Mouse (Mus musculus) forebrain, embryonic 12.5 days (tissue): ENCODE measurements around the gene Fto. TPM values are rescaled to one million over a fixed set of nuclear protein-coding genes. Genes with fewer than 3 reads are reported as not detected.

ENCODE experiments used
- ATAC-seq: fragments of 200-750 bp; cut with Nextera tagmentation; 2 replicates; pipeline ENCODE4 v1.8.0; 2017; ENCODE audit warnings: moderate TSS enrichment; ENCODE audit not compliant: low FRiP score
- H3K27ac ChIP-seq: fragments of 300-500 bp; sonication (generic); 2 replicates; pipeline ENCODE4 v1.5.1; 2016; ENCODE audit warnings: mild to moderate bottlenecking
- H3K27me3 ChIP-seq: fragments of 300-500 bp; sonication (generic); 2 replicates; pipeline ENCODE4 v1.6.1; 2016; ENCODE audit warnings: mild to moderate bottlenecking
- H3K36me3 ChIP-seq: fragments of 300-500 bp; sonication (generic); replicated peaks from 2 replicates; pipeline ENCODE4 v1.6.1; 2016; ENCODE audit warnings: mild to moderate bottlenecking
- H3K4me1 ChIP-seq: fragments of 300-500 bp; sonication (generic); 2 replicates; pipeline ENCODE4 v1.6.1; 2016
- H3K4me2 ChIP-seq: fragments of 300-500 bp; sonication (generic); 2 replicates; pipeline ENCODE4 v1.6.1; 2016; ENCODE audit warnings: mild to moderate bottlenecking, moderate library complexity
- H3K4me3 ChIP-seq: fragments of 300-500 bp; sonication (generic); replicated peaks from 2 replicates; pipeline ENCODE4 v1.5.1; 2016; ENCODE audit warnings: mild to moderate bottlenecking
- H3K9ac ChIP-seq: fragments of 300-500 bp; sonication (generic); 2 replicates; pipeline ENCODE4 v1.6.1; 2016; ENCODE audit warnings: mild to moderate bottlenecking
- H3K9me3 ChIP-seq: fragments of 300-500 bp; sonication (generic); 2 replicates; pipeline ENCODE4 v1.6.1; 2016
- WGBS: fragments of 180-500 bp; shearing (Covaris S2); methylation state at CpG from one replicate; pipeline ENCODE4 v1.1.7; 2016; 5-methylcytosine and 5-hydroxymethylcytosine counted together
- polyA plus RNA-seq: library from polyadenylated mRNA; unstranded; fragments of >200 nt; fragmentation: Nextera tagmentation; extraction: Ambion mirVana; gene quantifications from 2 replicates; pipeline ENCODE4 v1.2.1, GENCODE M21; 2016

The Fto gene
- polyA plus RNA-seq, 1 experiment from 2014 or later: 105 TPM

- no peaks in the 10 kb centered on the region for H3K9me3 ChIP-seq
- no peaks in the 10 kb centered on the region for H3K36me3 ChIP-seq
- H3K9ac ChIP-seq: no peak overlapping the region
- no peaks in the 10 kb centered on the region for H3K27me3 ChIP-seq
- peaks cover 49% of the 10 kb centered on the region for H3K4me1 ChIP-seq
- ATAC-seq: no peak
- 87% methylated on average over 11 of the region's 11 CpGs for WGBS
- H3K4me2 ChIP-seq: no peak overlapping the region
- H3K4me3 ChIP-seq: no peak overlapping the region
- no peak overlapping the region for H3K27ac ChIP-seq
Observed at GRCm38 (mm10) chr8:91327471-91328205, 14.3 kb downstream of the Fto start.

- H3K27ac ChIP-seq: peak overlapping the region; percentile 79
- H3K4me3 ChIP-seq: no peak overlapping the region
- ATAC-seq: no peak
- no peak overlapping the region for H3K9ac ChIP-seq
- no peaks in the 10 kb centered on the region for H3K27me3 ChIP-seq
- peaks cover 51% of the 10 kb centered on the region for H3K4me1 ChIP-seq
- WGBS: 81% methylated on average over 9 of the region's 9 CpGs
- no peak overlapping the region for H3K4me2 ChIP-seq
- no peaks in the 10 kb centered on the region for H3K9me3 ChIP-seq
- no peaks in the 10 kb centered on the region for H3K36me3 ChIP-seq
Observed at GRCm38 (mm10) chr8:91329056-91329455, 15.7 kb downstream of the Fto start.

- H3K4me3 ChIP-seq: no peak overlapping the region
- ATAC-seq: no peak
- H3K27me3 ChIP-seq: no peaks in the 10 kb centered on the region
- H3K27ac ChIP-seq: peak overlapping the region; percentile 79
- H3K4me2 ChIP-seq: no peak overlapping the region
- H3K4me1 ChIP-seq: peaks cover 47% of the 10 kb centered on the region
- H3K36me3 ChIP-seq: no peaks in the 10 kb centered on the region
- 47% methylated on average over 6 of the region's 6 CpGs for WGBS
- no peak overlapping the region for H3K9ac ChIP-seq
- H3K9me3 ChIP-seq: no peaks in the 10 kb centered on the region
Observed at GRCm38 (mm10) chr8:91329461-91329850, 16.1 kb downstream of the Fto start.

DNA sequence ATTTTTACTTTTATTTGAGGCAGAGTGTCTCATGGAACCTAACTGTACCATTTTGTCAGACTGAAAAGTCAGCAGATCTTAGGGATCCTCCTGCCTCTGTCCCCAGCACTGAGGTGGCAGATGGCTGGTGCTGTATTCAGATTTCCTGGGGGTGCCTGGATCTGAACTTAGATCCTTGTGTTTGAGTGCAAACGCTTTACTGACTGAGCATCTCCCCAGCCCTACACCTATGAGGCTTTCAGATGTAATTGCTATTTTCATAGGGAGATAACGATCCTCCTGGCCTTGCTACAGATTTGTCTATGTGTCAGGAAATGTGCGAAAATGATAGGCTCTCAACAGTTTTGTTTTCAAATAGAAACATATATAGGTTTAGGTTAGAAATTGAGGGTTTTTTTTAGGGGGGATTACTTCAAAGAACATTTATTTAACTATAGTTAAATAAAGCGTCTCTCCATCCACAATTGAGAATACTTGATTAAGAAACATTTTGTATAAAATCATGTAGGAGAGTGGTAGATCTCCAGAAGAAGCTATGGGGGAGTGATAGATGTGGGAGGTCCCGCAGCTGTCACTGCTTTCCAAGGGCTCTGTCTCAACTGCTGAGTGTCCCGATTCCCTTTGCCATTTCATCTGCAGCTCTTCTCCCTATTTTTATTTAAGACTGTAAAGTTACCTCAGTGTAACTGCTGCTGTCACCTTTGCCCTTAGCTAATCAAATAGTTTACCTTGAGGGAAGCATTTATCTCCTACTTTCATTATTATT lies 25.2 kb downstream of the Fto start:
- no peaks in the 10 kb centered on the region for H3K27me3 ChIP-seq
- H3K4me2 ChIP-seq: no peak overlapping the region
- peaks cover 7% of the 10 kb centered on the region; the same call in 1 of the 2 replicates for H3K4me1 ChIP-seq
- whole genome bisulfite sequencing: 88% methylated on average over 6 of the region's 6 CpGs
- H3K36me3 ChIP-seq: no peaks in the 10 kb centered on the region
- no peak overlapping the region for H3K27ac ChIP-seq
- no peaks in the 10 kb centered on the region for H3K9me3 ChIP-seq
- no peak for ATAC-seq
- no peak overlapping the region for H3K4me3 ChIP-seq
- H3K9ac ChIP-seq: no peak overlapping the region

DNA sequence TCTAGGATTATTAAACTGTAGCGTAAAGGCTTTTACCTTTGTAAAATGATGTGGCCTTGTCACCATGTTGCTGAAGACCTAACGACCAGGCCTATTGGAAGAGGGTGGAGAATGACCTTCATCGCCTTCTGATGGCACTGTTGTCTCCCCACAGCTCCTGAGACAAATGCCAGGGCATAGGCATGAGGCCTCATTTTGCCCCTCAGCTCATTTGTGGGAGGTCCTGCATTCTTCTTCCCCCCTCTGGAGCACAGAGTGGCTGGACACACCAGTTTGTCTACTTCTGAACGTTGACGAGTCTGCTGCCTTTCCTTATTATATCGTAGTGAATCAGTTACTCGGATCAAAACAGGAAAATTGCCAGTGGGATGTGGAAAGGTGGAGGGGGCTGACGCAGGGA lies 26.3 kb downstream of the Fto start:
- Histone ChIP-seq H3K36me3 (no peaks in the 10 kb centered on the region), H3K4me2 (no peak overlapping the region), H3K4me3 (no peak overlapping the region), H3K9me3 (no peaks in the 10 kb centered on the region), H3K9ac (no peak overlapping the region), H3K27me3 (no peaks in the 10 kb centered on the region), H3K4me1 (peaks cover 7% of the 10 kb centered on the region; the same call in 1 of the 2 replicates), H3K27ac (no peak overlapping the region)
- no peak for ATAC-seq
- WGBS: 88% methylated on average over 8 of the region's 8 CpGs

- no peak for ATAC-seq
- Histone ChIP-seq H3K27me3 (no peaks in the 10 kb centered on the region), H3K9me3 (no peaks in the 10 kb centered on the region), H3K9ac (no peak overlapping the region), H3K4me2 (no peak overlapping the region), H3K4me1 (peaks cover 7% of the 10 kb centered on the region; the same call in 1 of the 2 replicates), H3K4me3 (no peak overlapping the region), H3K27ac (no peak overlapping the region), H3K36me3 (no peaks in the 10 kb centered on the region)
- 80% methylated on average over 1 of the region's 1 CpGs for WGBS
Observed at GRCm38 (mm10) chr8:91340746-91341145, 27.4 kb downstream of the Fto start.

- ATAC-seq: no peak
- H3K27ac ChIP-seq: no peak overlapping the region
- H3K27me3 ChIP-seq: no peaks in the 10 kb centered on the region
- no peak overlapping the region for H3K9ac ChIP-seq
- H3K4me1 ChIP-seq: peaks cover 7% of the 10 kb centered on the region; the same call in 1 of the 2 replicates
- 20% methylated on average over 5 of the region's 5 CpGs for WGBS
- H3K9me3 ChIP-seq: no peaks in the 10 kb centered on the region
- H3K36me3 ChIP-seq: no peaks in the 10 kb centered on the region
- no peak overlapping the region for H3K4me2 ChIP-seq
- H3K4me3 ChIP-seq: no peak overlapping the region
Observed at GRCm38 (mm10) chr8:91342196-91342595, 28.9 kb downstream of the Fto start.

DNA sequence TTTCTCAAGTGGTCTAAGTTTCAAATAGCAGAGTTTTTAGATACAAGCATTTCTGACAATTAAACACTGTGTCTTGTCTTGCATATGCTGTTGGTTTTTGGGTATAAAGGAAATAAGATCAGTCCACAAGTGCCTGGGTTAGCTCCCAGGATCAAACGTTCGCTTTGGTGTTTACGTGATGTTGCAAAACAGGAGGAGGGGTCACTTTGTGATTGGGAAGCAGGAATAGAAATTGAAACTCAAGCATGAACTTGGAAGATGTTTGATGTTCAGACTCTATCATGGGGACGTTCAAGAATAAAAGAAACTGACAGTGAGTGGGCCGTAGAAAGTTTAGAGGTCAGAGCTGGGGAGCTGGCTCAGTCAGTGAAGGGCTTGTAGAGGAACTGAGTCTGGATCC lies 29.5 kb downstream of the Fto start:
- H3K36me3 ChIP-seq: no peaks in the 10 kb centered on the region
- H3K27me3 ChIP-seq: no peaks in the 10 kb centered on the region
- WGBS: 87% methylated on average over 5 of the region's 5 CpGs
- H3K4me2 ChIP-seq: no peak overlapping the region
- no peak overlapping the region for H3K4me3 ChIP-seq
- H3K4me1 ChIP-seq: peaks cover 7% of the 10 kb centered on the region; the same call in 1 of the 2 replicates
- H3K9ac ChIP-seq: no peak overlapping the region
- ATAC-seq: no peak
- H3K27ac ChIP-seq: no peak overlapping the region
- H3K9me3 ChIP-seq: no peaks in the 10 kb centered on the region

- WGBS: 97% methylated on average over 11 of the region's 11 CpGs
- Histone ChIP-seq H3K4me3 (no peak overlapping the region), H3K4me2 (no peak overlapping the region), H3K27me3 (no peaks in the 10 kb centered on the region), H3K36me3 (no peaks in the 10 kb centered on the region), H3K4me1 (peaks cover 7% of the 10 kb centered on the region; the same call in 1 of the 2 replicates), H3K27ac (no peak overlapping the region), H3K9ac (no peak overlapping the region), H3K9me3 (no peaks in the 10 kb centered on the region)
- no peak for ATAC-seq
Observed at GRCm38 (mm10) chr8:91344659-91345058, 31.3 kb downstream of the Fto start.

- no peak overlapping the region for H3K4me3 ChIP-seq
- no peaks in the 10 kb centered on the region for H3K27me3 ChIP-seq
- no peak overlapping the region for H3K27ac ChIP-seq
- 93% methylated on average over 10 of the region's 10 CpGs for WGBS
- H3K9me3 ChIP-seq: no peaks in the 10 kb centered on the region
- H3K4me2 ChIP-seq: no peak overlapping the region
- H3K9ac ChIP-seq: no peak overlapping the region
- ATAC-seq: no peak
- H3K4me1 ChIP-seq: peaks cover 2% of the 10 kb centered on the region; the same call in 1 of the 2 replicates
- no peaks in the 10 kb centered on the region for H3K36me3 ChIP-seq
Observed at GRCm38 (mm10) chr8:91347146-91347545, 33.8 kb downstream of the Fto start.

- Histone ChIP-seq H3K4me1 (no peaks in the 10 kb centered on the region), H3K4me3 (no peak overlapping the region), H3K9me3 (no peaks in the 10 kb centered on the region), H3K4me2 (no peak overlapping the region), H3K36me3 (no peaks in the 10 kb centered on the region), H3K27ac (no peak overlapping the region), H3K9ac (no peak overlapping the region), H3K27me3 (no peaks in the 10 kb centered on the region)
- ATAC-seq: no peak
- WGBS: 79% methylated on average over 6 of the region's 6 CpGs
Observed at GRCm38 (mm10) chr8:91347595-91347994, 34.3 kb downstream of the Fto start.

DNA sequence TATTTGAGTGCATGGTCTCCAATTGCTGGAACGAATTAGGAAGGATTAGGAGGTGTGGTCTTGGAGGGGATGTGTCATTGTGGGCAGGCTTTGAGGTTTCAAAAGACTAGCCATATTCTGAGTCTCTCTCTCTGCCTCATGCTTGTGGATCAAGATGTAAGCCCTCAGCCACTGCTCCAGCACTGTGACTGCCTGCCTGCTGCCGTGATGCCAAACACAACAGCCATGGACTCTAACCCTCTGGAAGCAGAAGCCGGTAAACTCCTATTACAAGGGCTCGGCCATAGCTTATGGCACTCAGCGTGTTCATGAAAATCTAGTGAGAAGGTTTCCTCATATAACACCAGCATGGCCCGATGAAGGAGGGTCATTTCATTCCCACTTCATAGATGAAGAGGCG lies 36.5 kb downstream of the Fto start:
- Histone ChIP-seq H3K27me3 (no peaks in the 10 kb centered on the region), H3K9ac (no peak overlapping the region), H3K4me1 (peaks cover 3% of the 10 kb centered on the region), H3K36me3 (no peaks in the 10 kb centered on the region), H3K27ac (no peak overlapping the region), H3K4me3 (no peak overlapping the region), H3K4me2 (no peak overlapping the region), H3K9me3 (no peaks in the 10 kb centered on the region)
- WGBS: 91% methylated on average over 7 of the region's 7 CpGs
- ATAC-seq: no peak

DNA sequence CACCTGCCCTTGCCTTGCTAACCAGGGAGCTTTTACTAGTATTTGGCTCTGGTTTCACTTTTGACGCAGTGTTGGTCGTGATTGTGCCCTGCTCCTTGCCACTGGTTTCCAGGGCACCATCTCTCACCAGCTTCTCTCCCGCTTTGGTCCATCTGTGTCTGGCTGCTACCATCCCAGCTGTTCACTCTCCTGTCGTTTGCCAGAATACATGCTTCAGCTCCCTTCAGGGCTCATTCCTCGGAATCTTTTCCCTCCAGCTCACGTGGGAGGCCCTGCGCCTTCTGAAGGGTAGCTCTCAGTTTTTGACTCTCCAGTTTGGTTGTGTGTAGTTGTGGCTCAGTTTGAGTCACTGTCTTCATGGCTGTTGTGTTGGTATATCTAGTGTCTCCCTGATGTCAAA lies 37.3 kb downstream of the Fto start:
- no peaks in the 10 kb centered on the region for H3K27me3 ChIP-seq
- no peak for ATAC-seq
- peaks cover 11% of the 10 kb centered on the region for H3K4me1 ChIP-seq
- no peak overlapping the region for H3K27ac ChIP-seq
- 84% methylated on average over 7 of the region's 7 CpGs for WGBS
- H3K9ac ChIP-seq: no peak overlapping the region
- no peak overlapping the region for H3K4me2 ChIP-seq
- H3K36me3 ChIP-seq: no peaks in the 10 kb centered on the region
- H3K4me3 ChIP-seq: no peak overlapping the region
- H3K9me3 ChIP-seq: no peaks in the 10 kb centered on the region
